Mouse (Mus musculus) heart, adult 11 months (tissue): ENCODE measurements around the gene Tcf21.

Experiments used
- DNase-seq: peaks from one replicate; pipeline ENCODE4 v3.0.0; 2022

The Tcf21 gene

GRCm38 (mm10) chr10:22819871-22820590 is at the start of gene Tcf21:
TSS of gene Tcf21 (minus strand) at chr10:22820174.
- peak; percentile 99 for DNase-seq

GRCm38 (mm10) chr10:22868386-22868918 is 48.5 kb upstream of the Tcf21 start:
- peak; percentile 93 for DNase-seq

- no peak for DNase-seq
Measured at GRCm38 (mm10) chr10:22867210-22867609, 47.2 kb upstream of the Tcf21 start.

GRCm38 (mm10) chr10:22858111-22858510 is 38.1 kb upstream of the Tcf21 start:
- no peak for DNase-seq

GRCm38 (mm10) chr10:22854330-22854729 is 34.4 kb upstream of the Tcf21 start:
- no peak for DNase-seq

- DNase-seq = no peak
Measured at GRCm38 (mm10) chr10:22845351-22845750, 25.4 kb upstream of the Tcf21 start.

GRCm38 (mm10) chr10:22844731-22845130 is 24.8 kb upstream of the Tcf21 start:
- no peak for DNase-seq

GRCm38 (mm10) chr10:22843440-22844361 is 23.7 kb upstream of the Tcf21 start:
- no peak for DNase-seq

- DNase-seq = no peak
Measured at GRCm38 (mm10) chr10:22842781-22843439, 22.9 kb upstream of the Tcf21 start.

- DNase-seq = no peak
Measured at GRCm38 (mm10) chr10:22842113-22842512, 22.1 kb upstream of the Tcf21 start.

- no peak for DNase-seq
Measured at GRCm38 (mm10) chr10:22826244-22826643, 6.3 kb upstream of the Tcf21 start.

- DNase-seq = no peak
Measured at GRCm38 (mm10) chr10:22822896-22823295, 2.9 kb upstream of the Tcf21 start.

GRCm38 (mm10) chr10:22822486-22822885 is 2.5 kb upstream of the Tcf21 start:
- DNase-seq = no peak

GRCm38 (mm10) chr10:22821709-22822108 is 1.7 kb upstream of the Tcf21 start:
- peak; percentile 85 for DNase-seq

GRCm38 (mm10) chr10:22821267-22821666 is 1.3 kb upstream of the Tcf21 start:
- DNase-seq = no peak

- no peak for DNase-seq
Measured at GRCm38 (mm10) chr10:22820841-22821240, 867 bp upstream of the Tcf21 start.

- DNase-seq = peak; percentile 91
Measured at GRCm38 (mm10) chr10:22819239-22819870, 619 bp downstream of the Tcf21 start.

- DNase-seq = peak; percentile 81
Measured at GRCm38 (mm10) chr10:22818600-22819238, 1.3 kb downstream of the Tcf21 start.

- DNase-seq = peak; percentile 80
Measured at GRCm38 (mm10) chr10:22817976-22818375, 2.0 kb downstream of the Tcf21 start.

GRCm38 (mm10) chr10:22817561-22817960 is 2.4 kb downstream of the Tcf21 start:
- peak; percentile 92 for DNase-seq

- peak; percentile 89 for DNase-seq
Measured at GRCm38 (mm10) chr10:22816237-22816762, 3.7 kb downstream of the Tcf21 start.
